Mouse (Mus musculus) heart, postnatal 0 days (tissue): ENCODE data around the gene 1700015F17Rik.
A peak's percentile ranks its signal among the peaks of the same experiment; 100 is the strongest.

Experiments used
- CTCF ChIP-seq: IDR thresholded peaks from 2 replicates; pipeline ENCODE4 v1.5.1; 2016; ENCODE audit warnings: antibody characterized with exemption, control low read depth, low read depth
- EP300 ChIP-seq: IDR thresholded peaks from 2 replicates; pipeline ENCODE4 v1.6.1; 2016; ENCODE audit warnings: antibody characterized with exemption, low read depth

GRCm38 (mm10) chr5:5514196-5515076 lies 35.5 kb upstream of the 1700015F17Rik start, which contains the start of gene Cldn12:
- TF ChIP-seq CTCF, result no peak
- 0 out of 2 replicates have a peak, but pooled peaks have one; percentile 34 for TF ChIP-seq EP300
